Mouse (Mus musculus) CH12.LX (cell line): ENCODE results near the gene Tyrp1. TPM values are rescaled to one million over a fixed set of nuclear protein-coding genes. Genes with fewer than 3 reads are reported as not detected.

Experiments used
- DNase-seq: peaks from one replicate; pipeline ENCODE4 v3.0.0-alpha.2; 2013; ENCODE audit errors: extremely low read depth
- H3K27ac ChIP-seq: 2 replicates; pipeline ENCODE4 v1.5.1; 2012; ENCODE audit warnings: low read depth, mild to moderate bottlenecking, control low read depth, moderate library complexity; ENCODE audit not compliant: insufficient read depth
- H3K27me3 ChIP-seq: replicated peaks from 2 replicates; pipeline ENCODE3; 2012; ENCODE audit warnings: inconsistent platforms
- H3K36me3 ChIP-seq, 2 experiments: replicated peaks in 1 of 2; 2 replicates each; pipeline versions ENCODE3 to v1.6.1; 2012; ENCODE audit warnings: inconsistent platforms in 1 of 2, low read length in 1 of 2, mild to moderate bottlenecking in 1 of 2, mixed read lengths in 1 of 2, moderate library complexity in 1 of 2; ENCODE audit not compliant: control insufficient read depth in 1 of 2, insufficient read depth in 1 of 2
- H3K4me1 ChIP-seq, 2 experiments: 2 replicates each; pipeline ENCODE4 v1.6.1; 2012; ENCODE audit warnings: inconsistent platforms in 1 of 2, moderate library complexity in 1 of 2; ENCODE audit not compliant: insufficient read depth in 2 of 2, control insufficient read depth in 1 of 2
- H3K4me2 ChIP-seq: 2 replicates; pipeline ENCODE4 v1.6.1; 2012; ENCODE audit warnings: low read depth, mild to moderate bottlenecking, control low read depth; ENCODE audit not compliant: poor library complexity, insufficient read depth, severe bottlenecking
- H3K4me3 ChIP-seq, 3 experiments: fragments of 150-350 bp in 1 of 3; sonication (generic) in 1 of 3; replicated peaks in 1 of 3; 2 replicates each; pipeline versions ENCODE3 to v1.5.1; 2011 to 2012; ENCODE audit warnings: low read depth in 2 of 3, low read length in 2 of 3, mild to moderate bottlenecking in 2 of 3, moderate library complexity in 2 of 3, control low read depth in 1 of 3, improper control_type of control experiment in 1 of 3, inconsistent platforms in 1 of 3, mixed read lengths in 1 of 3; ENCODE audit not compliant: poor library complexity in 1 of 3
- H3K79me2 ChIP-seq: replicated peaks from 2 replicates; pipeline ENCODE4 v1.6.1; 2012; ENCODE audit warnings: mild to moderate bottlenecking, moderate library complexity; ENCODE audit not compliant: control insufficient read depth, poor library complexity, insufficient read depth, severe bottlenecking; ENCODE audit errors: extremely low read depth
- H3K9ac ChIP-seq: 2 replicates; pipeline ENCODE4 v1.6.1; 2012; ENCODE audit warnings: low read depth, mild to moderate bottlenecking, control low read depth, moderate library complexity; ENCODE audit not compliant: insufficient read depth
- H3K9me3 ChIP-seq: replicated peaks from 2 replicates; pipeline ENCODE3; 2012; ENCODE audit warnings: low read length, inconsistent platforms, mixed read lengths
- CHD2 ChIP-seq: IDR thresholded peaks from 2 replicates; pipeline ENCODE4 v1.6.1; 2011; ENCODE audit warnings: low read length, improper control_type of control experiment
- CTCF ChIP-seq, 2 experiments: IDR thresholded peaks in 1 of 2; conservative IDR thresholded peaks in 1 of 2; 2 replicates each; pipeline ENCODE4 v1.5.1; 2011 to 2012; ENCODE audit warnings: low read depth in 2 of 2, low read length in 2 of 2, improper control_type of control experiment in 1 of 2, inconsistent platforms in 1 of 2, mild to moderate bottlenecking in 1 of 2, moderate library complexity in 1 of 2
- ETS1 ChIP-seq: conservative IDR thresholded peaks from 2 replicates; pipeline ENCODE4 v1.6.1; 2012; ENCODE audit warnings: low read depth, mild to moderate bottlenecking, inconsistent platforms, low read length, improper control_type of control experiment, moderate library complexity
- HCFC1 ChIP-seq: IDR thresholded peaks from 2 replicates; pipeline ENCODE4 v1.6.1; 2012; ENCODE audit warnings: low read depth, mild to moderate bottlenecking, inconsistent platforms, low read length, improper control_type of control experiment
- JUN ChIP-seq: IDR thresholded peaks from 2 replicates; pipeline ENCODE4 v1.6.1; 2011; ENCODE audit warnings: low read depth, mild to moderate bottlenecking, low read length, improper control_type of control experiment, moderate library complexity; ENCODE audit not compliant: insufficient read depth
- MYC ChIP-seq: IDR thresholded peaks from 2 replicates; pipeline ENCODE4 v1.6.1; 2011; ENCODE audit warnings: low read depth, mild to moderate bottlenecking, improper control_type of control experiment, low read length
- PAX5 ChIP-seq: IDR thresholded peaks from 2 replicates; pipeline ENCODE4 v1.6.1; 2012; ENCODE audit warnings: low read length, inconsistent platforms, mixed read lengths
- USF2 ChIP-seq: conservative IDR thresholded peaks from 2 replicates; pipeline ENCODE4 v1.6.1; 2011; ENCODE audit warnings: low read depth, low read length, improper control_type of control experiment
- dilution Hi-C: fragments of 300-500 bp; cut with MboI; formaldehyde crosslinking; loops from 2 replicates; pipeline ENCODE4 v1.14.3; 2020; ENCODE audit warnings: low sequenced_read_pairs; ENCODE audit not compliant: extremely low pct_unique_long_range_greater_than_20kb, extremely low pct_ligation_motif_present
- in situ Hi-C: fragments of 300-500 bp; cut with MboI; formaldehyde crosslinking; loops from 3 replicates; pipeline ENCODE4 v1.14.3; 2019; ENCODE audit warnings: low sequenced_read_pairs, low pct_ligation_motif_present, low pct_unique_long_range_greater_than_20kb, mixed read lengths
- polyA plus RNA-seq: library from polyadenylated mRNA; unstranded; fragments of >175 nt; gene quantifications from 2 replicates; pipeline ENCODE4 v1.2.1, GENCODE M21; 2012; ENCODE audit warnings: low read depth; ENCODE audit not compliant: insufficient read length
- total RNA-seq, 2 experiments: library from RNA; depleted of rRNA; stranded (reverse); fragments of 300-350 nt in 1 of 2; fragments of >200 nt in 1 of 2; gene quantifications; 2 replicates each; pipeline ENCODE4 v1.2.3; 2012 to 2014

Gene Tyrp1
- total and polyA plus RNA-seq, 3 experiments, result not detected

- Histone ChIP-seq H3K27me3 (no peaks in the 10 kb centered on the region), H3K4me3 (no peak overlapping the region), H3K27ac (no peak overlapping the region), H3K4me1 (no peaks in the 10 kb centered on the region), H3K79me2 (no peaks in the 10 kb centered on the region), H3K9ac (no peak overlapping the region), H3K36me3 (no peaks in the 10 kb centered on the region), H3K9me3 (peaks cover 50% of the 10 kb centered on the region), H3K4me2 (no peak overlapping the region)
- dilution Hi-C loops (no loop called here), in situ Hi-C loops (no loop called here)
- no peak for DNase-seq
- TF ChIP-seq HCFC1 (no peak), ETS1 (no peak), USF2 (no peak), CHD2 (no peak), CTCF (conservative IDR thresholded peaks at IDR 0.05 in 1 of 2, IDR thresholded peaks at IDR 0.05 in 1 of 2; ENCODE audit: low read depth in 2 of 2, low read length in 2 of 2) (no peak), MYC (no peak), JUN (no peak), PAX5 (no peak)
Measured at GRCm38 (mm10) chr4:80895278-80895894, 61.5 kb downstream of the Tyrp1 start.

Other genes with a start within 250 kb of the Tyrp1 start
- not detected in 2 replicates for gene Lurap1l, start 76.5 kb downstream of the Tyrp1 start, total RNA-seq (2012; rRNA removed)
- gene Lurap1l, start 76.5 kb downstream of the Tyrp1 start, total RNA-seq (2014; rRNA removed), result not detected in 2 replicates
- gene Lurap1l, start 76.5 kb downstream of the Tyrp1 start, polyA plus RNA-seq, result not detected in 2 replicates